Mouse (Mus musculus) CD4-positive, CD25-positive, alpha-beta regulatory T cell (primary cell): ENCODE data around the gene Pde10a. TPM values are rescaled to one million over a fixed set of nuclear protein-coding genes. Genes with fewer than 3 reads are reported as not detected.

ENCODE experiments used
- polyA plus RNA-seq: library from polyadenylated mRNA; unstranded; fragments of 100-300 nt; shearing (Covaris generic); gene quantifications from one replicate; pipeline ENCODE4 v1.2.1, GENCODE M21; 2017

Pde10a gene
- polyA plus RNA-seq: not detected

GRCm38 (mm10) chr17:8525225-8525721 lies at the start of gene Pde10a:
TSS of gene Pde10a (plus strand) at chr17:8525372.

GRCm38 (mm10) chr17:8566850-8567249 lies 41.7 kb downstream of the Pde10a start, which contains the start of gene Gm17087:
TSS of gene Gm17087 (minus strand) at chr17:8566950.

GRCm38 (mm10) chr17:8988119-8988807 lies 463.1 kb downstream of the Pde10a start, which contains the start of gene 1700010I14Rik:
TSS of gene 1700010I14Rik (plus strand) at chr17:8988333.

Other genes starting within 250 kb of the Pde10a start
- 164 TPM for gene Mpc1, start 242.5 kb upstream of the Pde10a start, polyA plus RNA-seq
- gene Sft2d1, start 214.3 kb upstream of the Pde10a start, polyA plus RNA-seq: 181 TPM
- gene Prr18, start 187.9 kb upstream of the Pde10a start, polyA plus RNA-seq: 0.14 TPM
- gene T2, start 169.4 kb upstream of the Pde10a start, polyA plus RNA-seq: 0.29 TPM
- not detected for gene T, start 90.9 kb upstream of the Pde10a start, polyA plus RNA-seq
- gene Gm17087, start 41.6 kb downstream of the Pde10a start, polyA plus RNA-seq: 1.3 TPM